Mouse (Mus musculus): ENCODE data around the gene Kmt2c. TPM values are rescaled to one million over a fixed set of nuclear protein-coding genes. Genes with fewer than 3 reads are reported as not detected.

Gene Kmt2c
- total and polyA plus RNA-seq, 2 experiments from 2014 or later: 11.6 to 49.4 TPM

- ATAC-seq (ENCODE audit: low FRiP score) (no peak), DNase-seq (ENCODE audit: low spot score) (no peak)
- Histone ChIP-seq H3K27ac (ENCODE audit: low read depth, low read length) (no peak overlapping the region), H3K4me2 (ENCODE audit: low read depth, low read length, poor library complexity, severe bottlenecking) (no peak overlapping the region), H3K27me3 (ENCODE audit: insufficient read depth, low read length) (no peaks in the 10 kb centered on the region), H3K4me1 (ENCODE audit: insufficient read depth, low read length) (no peaks in the 10 kb centered on the region), H3K9ac (replicated peaks; ENCODE audit: low read length, poor library complexity, severe bottlenecking) (no peak overlapping the region), H3K9me3 (ENCODE audit: low read length) (no peaks in the 10 kb centered on the region), H3K36me3 (ENCODE audit: insufficient read depth, low read length) (no peaks in the 10 kb centered on the region), H3K4me3 (ENCODE audit: low read depth, low read length) (no peak overlapping the region)
- WGBS: 82% methylated on average over 5 of the region's 5 CpGs
- TF ChIP-seq CTCF (IDR thresholded peaks at IDR 0.05): no peak
These were observed 22.9 kb upstream of the Kmt2c start for GRCm38 (mm10) chr5:25521461-25521860.

DNA sequence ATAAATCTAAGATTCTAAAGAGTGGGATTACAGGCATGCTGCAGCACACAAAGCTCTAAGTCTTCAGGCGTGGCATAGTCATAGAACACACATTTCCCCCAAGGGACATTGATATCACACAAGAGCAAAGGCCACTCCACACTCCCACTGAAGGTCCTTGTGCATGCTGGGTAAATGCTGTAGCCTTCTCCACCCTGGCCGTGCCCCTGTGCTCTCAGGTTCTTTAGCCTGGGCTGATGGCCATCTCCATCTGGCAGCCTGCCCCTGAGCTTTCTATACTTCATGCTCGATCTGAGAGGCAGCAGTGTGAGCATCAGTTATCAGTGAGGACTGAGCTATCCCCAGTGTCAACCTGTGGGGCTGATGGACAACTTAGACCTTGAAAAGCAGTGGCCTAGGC is 21.2 kb upstream of the Kmt2c start:
- H3K9me3 ChIP-seq (ENCODE audit: low read length): no peaks in the 10 kb centered on the region
- H3K9ac ChIP-seq (replicated peaks; ENCODE audit: low read length, poor library complexity, severe bottlenecking): no peak overlapping the region
- no peaks in the 10 kb centered on the region for H3K27me3 ChIP-seq (ENCODE audit: insufficient read depth, low read length)
- TF ChIP-seq CTCF (IDR thresholded peaks at IDR 0.05): no peak
- H3K36me3 ChIP-seq (ENCODE audit: insufficient read depth, low read length): no peaks in the 10 kb centered on the region
- WGBS: 74% methylated on average over 3 of the region's 3 CpGs
- H3K27ac ChIP-seq (ENCODE audit: low read depth, low read length): no peak overlapping the region
- ATAC-seq (ENCODE audit: low FRiP score) (no peak), DNase-seq (ENCODE audit: low spot score) (no peak)
- no peaks in the 10 kb centered on the region for H3K4me1 ChIP-seq (ENCODE audit: insufficient read depth, low read length)
- no peak overlapping the region for H3K4me3 ChIP-seq (ENCODE audit: low read depth, low read length)
- no peak overlapping the region for H3K4me2 ChIP-seq (ENCODE audit: low read depth, low read length, poor library complexity, severe bottlenecking)

- no peaks in the 10 kb centered on the region for H3K36me3 ChIP-seq (ENCODE audit: insufficient read depth, low read length)
- no peaks in the 10 kb centered on the region for H3K27me3 ChIP-seq (ENCODE audit: insufficient read depth, low read length)
- H3K9ac ChIP-seq (replicated peaks; ENCODE audit: low read length, poor library complexity, severe bottlenecking): no peak overlapping the region
- no peak overlapping the region for H3K27ac ChIP-seq (ENCODE audit: low read depth, low read length)
- no peak for TF ChIP-seq CTCF (IDR thresholded peaks at IDR 0.05)
- no peaks in the 10 kb centered on the region for H3K4me1 ChIP-seq (ENCODE audit: insufficient read depth, low read length)
- H3K9me3 ChIP-seq (ENCODE audit: low read length): no peaks in the 10 kb centered on the region
- H3K4me2 ChIP-seq (ENCODE audit: low read depth, low read length, poor library complexity, severe bottlenecking): no peak overlapping the region
- no peak overlapping the region for H3K4me3 ChIP-seq (ENCODE audit: low read depth, low read length)
- ATAC-seq (ENCODE audit: low FRiP score) (no peak), DNase-seq (ENCODE audit: low spot score) (no peak)
- WGBS: 85% methylated on average over 5 of the region's 5 CpGs
These were observed 19.0 kb upstream of the Kmt2c start for GRCm38 (mm10) chr5:25517550-25517949.

DNA sequence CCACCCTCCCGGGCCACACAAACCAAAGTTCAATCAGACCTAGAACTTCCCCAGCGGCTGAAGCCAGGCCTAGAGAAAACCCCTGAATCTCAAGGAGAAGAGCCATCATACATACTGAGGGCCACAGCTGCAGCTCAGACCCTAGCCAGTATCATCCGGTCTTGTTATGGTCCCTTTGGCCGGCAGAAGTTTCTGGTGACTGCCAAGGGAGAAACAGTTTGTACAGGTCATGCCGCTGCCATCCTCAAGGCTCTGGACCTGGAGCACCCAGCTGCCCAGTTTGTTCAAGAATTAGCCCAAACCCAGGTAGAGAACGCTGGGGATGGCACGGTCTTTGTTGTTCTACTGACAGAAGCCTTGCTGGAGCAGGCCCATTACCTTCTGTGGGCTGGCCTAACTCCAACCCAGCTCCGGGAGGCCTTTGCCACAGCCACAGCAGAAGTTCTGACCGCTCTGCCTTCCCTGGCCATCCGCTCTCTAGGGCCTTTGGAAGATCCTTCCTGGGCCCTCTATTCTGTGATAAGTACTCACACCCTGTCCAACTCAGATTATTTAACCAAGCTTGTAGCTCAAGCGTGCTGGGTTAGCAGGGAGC is 17.8 kb upstream of the Kmt2c start:
- 93% methylated on average over 11 of the region's 11 CpGs for WGBS
- no peaks in the 10 kb centered on the region for H3K9me3 ChIP-seq (ENCODE audit: low read length)

DNA sequence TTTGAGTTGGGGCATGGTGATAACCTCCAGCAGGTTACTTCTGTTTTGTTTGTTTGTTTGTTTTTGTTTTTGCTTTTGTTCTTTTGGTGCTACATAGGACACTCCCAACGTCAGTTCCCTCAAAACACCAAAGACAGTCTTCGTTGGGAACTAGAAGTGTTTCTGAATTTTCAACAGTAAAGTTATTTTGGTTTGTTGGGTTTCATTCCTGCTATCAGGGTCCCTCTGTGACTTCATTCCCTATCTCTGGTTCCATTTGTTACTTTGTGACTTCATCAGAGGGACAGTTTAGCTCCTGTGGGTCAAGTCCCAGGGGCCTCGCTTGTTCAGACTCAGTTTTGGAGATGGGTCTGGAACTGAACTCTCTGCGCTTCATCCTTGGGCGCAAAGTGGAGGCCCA is 17.2 kb upstream of the Kmt2c start, which contains the start of gene Cct8l1:
Gene Cct8l1 (plus strand): TSS at position 301 of the 400 bp plus-strand sequence.
- H3K4me3 ChIP-seq (ENCODE audit: low read depth, low read length): no peak within 1 kb of the TSS
- H3K27ac ChIP-seq (ENCODE audit: low read depth, low read length): no peak within 1 kb of the TSS
- no peaks in the 10 kb centered on the region for H3K36me3 ChIP-seq (ENCODE audit: insufficient read depth, low read length)
- H3K4me2 ChIP-seq (ENCODE audit: low read depth, low read length, poor library complexity, severe bottlenecking): no peak within 1 kb of the TSS
- no peak within 1 kb of the TSS for H3K9ac ChIP-seq (replicated peaks; ENCODE audit: low read length, poor library complexity, severe bottlenecking)
- no peaks in the 10 kb centered on the region for H3K4me1 ChIP-seq (ENCODE audit: insufficient read depth, low read length)
- WGBS: 94% methylated on average over 5 of the region's 5 CpGs
- TF ChIP-seq CTCF (IDR thresholded peaks at IDR 0.05): no peak
- H3K27me3 ChIP-seq (ENCODE audit: insufficient read depth, low read length): no peaks in the 10 kb centered on the region
- no peak for ATAC-seq (ENCODE audit: low FRiP score)
- H3K9me3 ChIP-seq (ENCODE audit: low read length): no peaks in the 10 kb centered on the region
- no peak for DNase-seq (ENCODE audit: low spot score)

More for the DNA sequence above, 17.8 kb upstream of the Kmt2c start:
- H3K4me1 ChIP-seq (ENCODE audit: insufficient read depth, low read length): no peaks in the 10 kb centered on the region
- no peak overlapping the region for H3K27ac ChIP-seq (ENCODE audit: low read depth, low read length)
- no peaks in the 10 kb centered on the region for H3K36me3 ChIP-seq (ENCODE audit: insufficient read depth, low read length)
- no peak overlapping the region for H3K4me3 ChIP-seq (ENCODE audit: low read depth, low read length)
- no peak overlapping the region for H3K4me2 ChIP-seq (ENCODE audit: low read depth, low read length, poor library complexity, severe bottlenecking)
- DNase-seq (ENCODE audit: low spot score): no peak
- ATAC-seq (ENCODE audit: low FRiP score): no peak
- no peak for TF ChIP-seq CTCF (IDR thresholded peaks at IDR 0.05)
- no peak overlapping the region for H3K9ac ChIP-seq (replicated peaks; ENCODE audit: low read length, poor library complexity, severe bottlenecking)
- H3K27me3 ChIP-seq (ENCODE audit: insufficient read depth, low read length): no peaks in the 10 kb centered on the region

- H3K4me3 ChIP-seq (ENCODE audit: low read depth, low read length): no peak overlapping the region
- WGBS: 90% methylated on average over 5 of the region's 5 CpGs
- ATAC-seq (ENCODE audit: low FRiP score): no peak
These were observed 7.5 kb upstream of the Kmt2c start for GRCm38 (mm10) chr5:25506041-25506440.

More at GRCm38 (mm10) chr5:25506041-25506440, 7.5 kb upstream of the Kmt2c start:
- no peaks in the 10 kb centered on the region for H3K27me3 ChIP-seq (ENCODE audit: insufficient read depth, low read length)
- H3K9me3 ChIP-seq (ENCODE audit: low read length): no peaks in the 10 kb centered on the region
- H3K4me2 ChIP-seq (ENCODE audit: low read depth, low read length, poor library complexity, severe bottlenecking): no peak overlapping the region
- no peaks in the 10 kb centered on the region for H3K4me1 ChIP-seq (ENCODE audit: insufficient read depth, low read length)
- no peaks in the 10 kb centered on the region for H3K36me3 ChIP-seq (ENCODE audit: insufficient read depth, low read length)
- no peak overlapping the region for H3K27ac ChIP-seq (ENCODE audit: low read depth, low read length)
- no peak for TF ChIP-seq CTCF (IDR thresholded peaks at IDR 0.05)
- DNase-seq (ENCODE audit: low spot score): no peak
- H3K9ac ChIP-seq (replicated peaks; ENCODE audit: low read length, poor library complexity, severe bottlenecking): no peak overlapping the region
